Mouse (Mus musculus) thymus, adult 2 months (tissue): ENCODE results near the gene Gm45623.

Experiments
- CTCF ChIP-seq: fragments of 200-500 bp; IDR thresholded peaks from 2 replicates; pipeline ENCODE4 v1.5.1; 2012; ENCODE audit warnings: mild to moderate bottlenecking, control low read depth, low read length, moderate library complexity, borderline replicate concordance; ENCODE audit not compliant: control insufficient read depth, poor library complexity, insufficient read depth; ENCODE audit errors: extremely low read depth
- POLR2A ChIP-seq: fragments of 200-500 bp; IDR thresholded peaks from 2 replicates; pipeline ENCODE4 v1.6.1; 2012; ENCODE audit warnings: mild to moderate bottlenecking, low read length, control low read depth, moderate library complexity; ENCODE audit not compliant: control insufficient read depth, poor library complexity, insufficient read depth; ENCODE audit errors: extremely low read depth

GRCm38 (mm10) chr13:56797459-56797858, 43.8 kb upstream of the Gm45623 start:
- TF ChIP-seq POLR2A (no peak), CTCF (no peak)
